Mouse (Mus musculus) thymus, adult 2 months (tissue): Measurements from ENCODE around the gene Serf2.
"Not testable (repeated sequence)": the region's sequence is repeated elsewhere in the genome, so short reads cannot be mapped to it uniquely, and the experiment has no call there.

Source experiments
- CTCF ChIP-seq: fragments of 200-500 bp; IDR thresholded peaks from 2 replicates; pipeline ENCODE4 v1.5.1; 2012; ENCODE audit warnings: mild to moderate bottlenecking, control low read depth, low read length, moderate library complexity, borderline replicate concordance; ENCODE audit not compliant: control insufficient read depth, poor library complexity, insufficient read depth; ENCODE audit errors: extremely low read depth
- POLR2A ChIP-seq: fragments of 200-500 bp; IDR thresholded peaks from 2 replicates; pipeline ENCODE4 v1.6.1; 2012; ENCODE audit warnings: mild to moderate bottlenecking, low read length, control low read depth, moderate library complexity; ENCODE audit not compliant: control insufficient read depth, poor library complexity, insufficient read depth; ENCODE audit errors: extremely low read depth

DNA sequence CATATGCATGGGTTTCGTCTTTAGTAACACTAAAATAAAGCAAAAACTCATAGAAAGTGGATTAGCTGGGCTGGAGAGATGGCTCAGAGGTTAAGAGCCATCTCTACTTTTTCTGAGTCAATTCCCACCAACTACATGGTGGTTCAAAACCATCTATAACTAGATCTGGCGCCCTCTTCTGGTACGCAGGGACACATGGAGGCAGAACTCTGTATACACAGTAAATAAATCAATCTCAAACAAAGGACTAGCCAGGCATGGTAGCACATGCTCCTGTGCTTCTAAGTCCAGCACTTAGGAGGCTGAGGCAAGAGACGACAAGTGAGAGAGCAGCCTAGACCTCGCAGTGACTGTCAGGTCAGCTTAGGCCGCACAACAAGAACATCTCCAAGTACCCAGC lies 52.6 kb downstream of the Serf2 start:
- not testable (repeated sequence) for TF ChIP-seq CTCF, POLR2A
